In the genomic region with DNA sequence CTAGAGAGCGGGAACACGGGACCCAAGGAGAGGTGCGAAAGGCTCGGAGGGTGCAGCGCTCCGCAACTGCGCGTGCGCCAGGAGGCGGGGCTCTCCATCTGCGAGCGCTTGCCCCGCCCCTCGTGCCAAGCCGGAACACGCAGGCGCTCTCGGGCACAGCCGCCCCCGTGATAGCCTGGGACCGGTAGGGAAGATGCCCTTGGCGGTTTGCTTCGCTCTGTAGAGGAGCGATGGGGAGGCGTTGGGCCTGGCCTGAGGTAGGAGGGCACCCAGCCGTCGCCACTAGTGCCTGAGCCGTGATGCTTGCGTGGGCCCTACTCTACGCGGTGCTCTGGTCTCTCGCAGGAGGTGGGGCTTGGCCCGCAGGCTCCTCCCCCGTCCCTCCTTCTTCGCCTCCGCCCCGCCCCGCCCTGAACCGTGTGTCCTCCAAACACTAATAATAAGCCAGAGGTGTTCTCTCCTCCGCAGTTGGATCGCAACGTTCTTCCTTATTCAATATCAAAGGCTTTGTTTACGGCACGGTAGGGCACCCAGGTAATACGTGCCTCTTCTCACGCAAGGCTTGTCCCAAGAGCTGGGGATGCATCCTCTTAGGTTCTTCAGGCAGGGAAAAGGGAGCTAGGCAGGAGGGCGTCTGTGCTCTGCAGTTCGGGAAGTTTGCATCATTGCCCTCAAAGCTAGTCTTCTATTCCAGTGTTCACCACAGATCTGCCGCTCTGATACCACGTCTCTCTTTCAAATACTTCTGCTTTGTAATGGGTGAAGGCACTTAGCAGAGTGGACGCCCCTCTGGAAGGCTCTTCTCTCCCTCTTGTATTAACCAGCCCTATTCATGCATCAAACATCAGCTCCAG, we compare ENCODE assay signal across 8 mouse cellular contexts. TPM values are rescaled to one million over a fixed set of nuclear protein-coding genes. Genes with fewer than 3 reads are reported as not detected.
A peak's percentile ranks its signal among the peaks of the same experiment; 100 is the strongest.
DNase-seq lines count a peak whose midpoint lies in the region; ATAC-seq and TF ChIP-seq lines count a peak whose summit lies in the region.

A gene (plus strand): TSS at position 123 of the 854 bp plus-strand sequence.

- H3K79me2 ChIP-seq in liver, adult 2 months (ENCODE audit: control insufficient read depth, insufficient read depth, low read length) = no peaks in the 10 kb centered on the region

- H3K27ac ChIP-seq in heart, embryonic 12.5 days (ENCODE audit: poor library complexity, severe bottlenecking) = peak within 1 kb of the TSS; percentile 70
- 0 out of 2 replicates have a peak within 1 kb of the TSS, but pooled peaks have one; percentile 32 for H3K27ac ChIP-seq in kidney, postnatal 0 days
- peak within 1 kb of the TSS; percentile 32; the same call in 1 of the 2 replicates for H3K27ac ChIP-seq in liver, adult 2 months (replicated peaks; ENCODE audit: insufficient read depth, low read depth, low read length)

- H3K9ac ChIP-seq in heart, embryonic 12.5 days = peak within 1 kb of the TSS; percentile 75
- H3K9ac ChIP-seq in kidney, postnatal 0 days (ENCODE audit: low read depth, low read length) = peak within 1 kb of the TSS; percentile 57
- H3K9ac ChIP-seq in liver, adult 2 months (ENCODE audit: low read depth, low read length) = peak within 1 kb of the TSS; percentile 69

- H3K4me3 ChIP-seq in erythroblast, embryonic 14.5 days (replicated peaks) = peak within 1 kb of the TSS; percentile 94
- H3K4me3 ChIP-seq in heart, embryonic 12.5 days = peak within 1 kb of the TSS; percentile 74
- H3K4me3 ChIP-seq in kidney, postnatal 0 days (replicated peaks; ENCODE audit: low read depth, low read length) = peak within 1 kb of the TSS; percentile 58
- H3K4me3 ChIP-seq in liver, adult 2 months (ENCODE audit: insufficient read depth, low read depth, low read length) = peak within 1 kb of the TSS; percentile 73

- TF ChIP-seq POLR2A in liver, adult 2 months (IDR thresholded peaks at IDR 0.05; ENCODE audit: extremely low read depth, insufficient read depth, low read length) = 0 out of 2 replicates have a peak, but pooled peaks have one; percentile 9

- peaks cover 48% of the 10 kb centered on the region for H3K27me3 ChIP-seq in erythroblast, embryonic 14.5 days (ENCODE audit: control insufficient read depth)
- peaks cover 39% of the 10 kb centered on the region for H3K27me3 ChIP-seq in heart, embryonic 12.5 days (replicated peaks)
- H3K27me3 ChIP-seq in kidney, postnatal 0 days (ENCODE audit: insufficient read depth, low read length) = peaks cover 12% of the 10 kb centered on the region; the same call in 1 of the 2 replicates
- H3K27me3 ChIP-seq in liver, adult 2 months (ENCODE audit: control insufficient read depth, insufficient read depth, low read length) = peaks cover 8% of the 10 kb centered on the region; the same call in 1 of the 2 replicates

- TF ChIP-seq CTCF in kidney, postnatal 0 days (IDR thresholded peaks at IDR 0.05; ENCODE audit: low read depth) = 0 out of 2 replicates have a peak, but pooled peaks have one; percentile 21
- no peak for TF ChIP-seq CTCF in liver, adult 2 months (IDR thresholded peaks at IDR 0.05; ENCODE audit: low read depth, low read length)

- WGBS in heart, embryonic 12.5 days = under 1% methylated on average over 51 of the region's 51 CpGs
- WGBS in kidney, postnatal 0 days = under 1% methylated on average over 51 of the region's 51 CpGs
- 2% methylated on average over 51 of the region's 51 CpGs for WGBS in liver, adult 2 months

- H3K9me3 ChIP-seq in erythroblast, embryonic 14.5 days (ENCODE audit: control insufficient read depth, low read length) = peaks cover 7% of the 10 kb centered on the region
- H3K9me3 ChIP-seq in heart, embryonic 12.5 days (replicated peaks) = peaks cover 2% of the 10 kb centered on the region; the same call in 1 of the 2 replicates
- H3K9me3 ChIP-seq in kidney, postnatal 0 days (replicated peaks; ENCODE audit: low read length) = no peaks in the 10 kb centered on the region

- peaks cover 22% of the 10 kb centered on the region for H3K4me1 ChIP-seq in erythroblast, embryonic 14.5 days (ENCODE audit: control insufficient read depth)
- peaks cover 3% of the 10 kb centered on the region for H3K4me1 ChIP-seq in heart, embryonic 12.5 days (replicated peaks)
- H3K4me1 ChIP-seq in kidney, postnatal 0 days (replicated peaks; ENCODE audit: insufficient read depth, low read length) = peaks cover 6% of the 10 kb centered on the region; the same call in 1 of the 2 replicates
- peaks cover 3% of the 10 kb centered on the region for H3K4me1 ChIP-seq in liver, adult 2 months (ENCODE audit: control insufficient read depth, insufficient read depth, low read length)

- peak within 1 kb of the TSS; percentile 82 for H3K4me2 ChIP-seq in heart, embryonic 12.5 days
- H3K4me2 ChIP-seq in kidney, postnatal 0 days (ENCODE audit: low read length) = peak within 1 kb of the TSS; percentile 80

- peak; percentile 99 for DNase-seq in CD4-positive, CD25-positive, alpha-beta regulatory T cell, adult 2 months (ENCODE audit: low read depth, low spot score)
- peak; percentile 79 for DNase-seq in brain, embryonic 18.5 days (ENCODE audit: low read depth, low spot score)
- peak; percentile 95 for DNase-seq in kidney, postnatal 0 days (ENCODE audit: low spot score)
- peak; percentile 71 for DNase-seq in liver, adult 2 months (ENCODE audit: extremely low read depth, low read depth, low spot score)
- DNase-seq in spleen, postnatal 36 days (ENCODE audit: low spot score in 2 of 2) = peak; percentile 94 to 95

- ATAC-seq in heart, embryonic 12.5 days (ENCODE audit: insufficient number of reproducible peaks, low FRiP score) = peak; percentile 97
- peak; percentile 93 for ATAC-seq in kidney, postnatal 0 days (replicated peaks; ENCODE audit: low FRiP score, low read depth)
- peak; percentile 78 for ATAC-seq in monocyte, adult 5-6 weeks (replicated peaks; ENCODE audit: insufficient number of reproducible peaks, low FRiP score, low TSS enrichment, poor library complexity, severe bottlenecking)

- H3K36me3 ChIP-seq in erythroblast, embryonic 14.5 days (ENCODE audit: control insufficient read depth) = no peaks in the 10 kb centered on the region
- no peaks in the 10 kb centered on the region for H3K36me3 ChIP-seq in heart, embryonic 12.5 days
- H3K36me3 ChIP-seq in kidney, postnatal 0 days (ENCODE audit: insufficient read depth, low read length) = no peaks in the 10 kb centered on the region
- H3K36me3 ChIP-seq in liver, adult 2 months (ENCODE audit: control insufficient read depth, insufficient read depth, low read length) = no peaks in the 10 kb centered on the region

RNA-seq across cellular contexts. Expression of the gene that starts here (rescaled TPM):
- polyA plus RNA-seq in erythroblast, embryonic 14.5 days (2012) = 0.08 and 0.09 TPM in 2 replicates
- polyA plus RNA-seq in heart, embryonic 12.5 days (2016; fragmentation: Nextera tagmentation; extraction: Ambion mirVana) = 0.28 and 0.52 TPM in 2 replicates
- 0.43 and 0.64 TPM in 2 replicates for polyA plus RNA-seq in kidney, postnatal 0 days (2015; fragmentation: Nextera tagmentation; extraction: Ambion mirVana)
- 0.28 and 0.94 TPM in 2 replicates for total RNA-seq in liver, adult 2 months (2014; rRNA removed)
- polyA plus RNA-seq in liver, adult 2 months (2012; rRNA removed) = 0.09 TPM in 1 of 2 replicates, not detected in the other
- total RNA-seq in monocyte, adult 5-6 weeks (2017) = 1.0 to 3.5 TPM (median 2.2 TPM) in 3 replicates

Comparison
In these comparisons a context has a peak if more than half of its experiments do, and no peak if none do; other contexts are left out.
1. Peak in every context shown above with its lines: DNase-seq, ATAC-seq, H3K4me3 ChIP-seq and H3K27ac ChIP-seq.
2. Peak in ATAC-seq, H3K4me3 ChIP-seq, H3K27ac ChIP-seq, H3K9ac ChIP-seq and H3K4me2 ChIP-seq in heart, embryonic 12.5 days; RNA of the gene not detected or under 1 TPM.
3. Peak in DNase-seq, ATAC-seq, H3K4me3 ChIP-seq, H3K27ac ChIP-seq, H3K9ac ChIP-seq and H3K4me2 ChIP-seq in kidney, postnatal 0 days; RNA of the gene not detected or under 1 TPM.
4. Peak in DNase-seq, H3K4me3 ChIP-seq, H3K27ac ChIP-seq and H3K9ac ChIP-seq in liver, adult 2 months; RNA of the gene not detected or under 1 TPM.